Mouse (Mus musculus): ENCODE results near the gene Inpp4a. TPM values are rescaled to one million over a fixed set of nuclear protein-coding genes. Genes with fewer than 3 reads are reported as not detected.

The Inpp4a gene
- polyA plus RNA-seq, 1 experiment = 74.6 TPM

GRCm38 (mm10) chr1:37448361-37449095 is 148.9 kb downstream of the Inpp4a start:
- TF ChIP-seq CTCF (IDR thresholded peaks at IDR 0.05; ENCODE audit: control insufficient read depth, insufficient read depth, insufficient replicate concordance, low read depth, low read length) = no peak
- TF ChIP-seq POLR2A (IDR thresholded peaks at IDR 0.05; ENCODE audit: control insufficient read depth, low read depth, low read length) = no peak
- Histone ChIP-seq H3K4me1 (ENCODE audit: control insufficient read depth, insufficient read depth, low read length) (no peaks in the 10 kb centered on the region), H3K36me3 (ENCODE audit: control insufficient read depth, insufficient read depth, low read length) (no peaks in the 10 kb centered on the region), H3K27me3 (ENCODE audit: control insufficient read depth, insufficient read depth, low read length) (no peaks in the 10 kb centered on the region), H3K4me3 (ENCODE audit: control insufficient read depth, low read depth, low read length) (no peak overlapping the region), H3K27ac (ENCODE audit: control insufficient read depth, insufficient read depth, low read depth, low read length) (no peak overlapping the region)

DNA sequence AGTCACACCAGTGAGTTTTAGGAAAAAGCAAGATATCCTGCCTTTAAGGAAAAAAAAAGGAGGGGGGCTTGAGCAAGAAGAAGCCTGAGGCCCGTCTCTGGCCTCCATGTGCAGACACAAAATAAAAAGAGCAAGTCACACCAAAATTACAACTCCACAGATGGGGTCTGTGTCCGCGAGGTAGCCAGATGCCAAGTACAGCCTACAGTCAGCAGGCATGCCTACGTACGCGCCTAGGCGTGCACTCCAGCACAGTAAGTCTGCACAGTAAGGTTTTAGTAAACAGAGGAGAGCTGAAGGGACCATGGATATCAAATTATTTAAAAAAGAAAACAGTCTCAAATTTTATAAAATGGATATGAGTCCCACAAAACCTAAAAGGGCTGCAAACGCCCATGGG is 151.6 kb downstream of the Inpp4a start:
- Histone ChIP-seq H3K4me1 (ENCODE audit: control insufficient read depth, insufficient read depth, low read length) (no peaks in the 10 kb centered on the region), H3K36me3 (ENCODE audit: control insufficient read depth, insufficient read depth, low read length) (no peaks in the 10 kb centered on the region), H3K27ac (ENCODE audit: control insufficient read depth, insufficient read depth, low read depth, low read length) (no peak overlapping the region), H3K4me3 (ENCODE audit: control insufficient read depth, low read depth, low read length) (no peak overlapping the region), H3K27me3 (ENCODE audit: control insufficient read depth, insufficient read depth, low read length) (no peaks in the 10 kb centered on the region)
- TF ChIP-seq CTCF (IDR thresholded peaks at IDR 0.05; ENCODE audit: control insufficient read depth, insufficient read depth, insufficient replicate concordance, low read depth, low read length) = no peak
- TF ChIP-seq POLR2A (IDR thresholded peaks at IDR 0.05; ENCODE audit: control insufficient read depth, low read depth, low read length) = no peak

DNA sequence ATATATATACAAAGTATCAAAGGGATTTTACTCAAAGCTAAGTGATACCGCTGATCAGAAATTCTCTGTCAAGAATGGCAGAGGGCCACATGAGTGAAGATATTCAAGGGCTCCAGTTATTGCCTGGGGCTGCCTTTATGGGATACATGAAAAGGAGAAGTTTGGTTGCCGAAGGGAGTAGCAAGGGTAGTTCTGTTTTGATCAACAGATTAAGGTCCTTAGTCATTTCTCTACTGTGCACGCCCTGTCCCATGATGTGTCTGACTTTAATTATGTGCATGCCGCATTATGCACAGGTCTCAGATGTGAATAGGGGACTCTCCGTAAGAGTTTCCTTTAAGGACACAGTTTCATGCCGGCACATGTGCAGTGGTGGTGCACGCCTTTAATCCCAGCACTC is 157.9 kb downstream of the Inpp4a start:
- TF ChIP-seq CTCF (IDR thresholded peaks at IDR 0.05; ENCODE audit: control insufficient read depth, insufficient read depth, insufficient replicate concordance, low read depth, low read length) (no peak), POLR2A (IDR thresholded peaks at IDR 0.05; ENCODE audit: control insufficient read depth, low read depth, low read length) (no peak)
- Histone ChIP-seq H3K27me3 (ENCODE audit: control insufficient read depth, insufficient read depth, low read length) (no peaks in the 10 kb centered on the region), H3K4me3 (ENCODE audit: control insufficient read depth, low read depth, low read length) (no peak overlapping the region), H3K27ac (ENCODE audit: control insufficient read depth, insufficient read depth, low read depth, low read length) (no peak overlapping the region), H3K36me3 (ENCODE audit: control insufficient read depth, insufficient read depth, low read length) (no peaks in the 10 kb centered on the region), H3K4me1 (ENCODE audit: control insufficient read depth, insufficient read depth, low read length) (no peaks in the 10 kb centered on the region)

Other genes starting within 250 kb of the Inpp4a start
- 0.62 and 1.6 TPM in 2 replicates for gene Cnga3, start 85.4 kb upstream of the Inpp4a start, polyA plus RNA-seq (2012; rRNA removed)
- gene Coa5, start 130.2 kb downstream of the Inpp4a start, polyA plus RNA-seq (2012; rRNA removed) = 32.6 and 41.0 TPM in 2 replicates
- gene Unc50, start 130.3 kb downstream of the Inpp4a start, polyA plus RNA-seq (2012; rRNA removed) = 46.9 and 67.5 TPM in 2 replicates
- gene Mgat4a, start 241.2 kb downstream of the Inpp4a start, polyA plus RNA-seq (2012; rRNA removed) = 2.9 and 3.2 TPM in 2 replicates